Mouse (Mus musculus) adrenal gland, postnatal 4 days (tissue): ENCODE results near the gene Gm9903. TPM values are rescaled to one million over a fixed set of nuclear protein-coding genes. Genes with fewer than 3 reads are reported as not detected.
A peak's percentile ranks its signal among the peaks of the same experiment; 100 is the strongest.

ENCODE experiments used
- DNase-seq, 2 experiments: peaks; one replicate each; pipeline ENCODE4 v3.0.0; 2021 to 2022; ENCODE audit warnings: low spot score in 2 of 2, mixed read lengths in 2 of 2
- long read RNA-seq, 2 experiments: library from polyadenylated mRNA; stranded (forward); transcript quantifications; one replicate each; pipeline ENCODE4 v2.0.0; 2021
- total RNA-seq, 2 experiments: library from RNA; stranded (reverse); gene quantifications; 2 replicates each; pipeline ENCODE4 v1.2.3; 2021

Gm9903 gene
- 1 to 10 TPM in 1 of 2 experiments, under 1 TPM in 1; 0.56 to 1.1 TPM for total RNA-seq
- long read RNA-seq, experiment 1, partial matches to known transcripts = 0 of 1 reads
- long read RNA-seq, experiment 1, other reads (novel, unspliced or antisense) = 1 of 1 reads
- long read RNA-seq, experiment 2 = 0 reads

GRCm38 (mm10) chr5:33629301-33629987 is at the start of gene Gm9903, which contains the start of gene Fam53a:
TSS of gene Gm9903 (plus strand) at chr5:33629925.
TSS of gene Fam53a (minus strand) at chr5:33629635.
- DNase-seq = peak; percentile 100

DNA sequence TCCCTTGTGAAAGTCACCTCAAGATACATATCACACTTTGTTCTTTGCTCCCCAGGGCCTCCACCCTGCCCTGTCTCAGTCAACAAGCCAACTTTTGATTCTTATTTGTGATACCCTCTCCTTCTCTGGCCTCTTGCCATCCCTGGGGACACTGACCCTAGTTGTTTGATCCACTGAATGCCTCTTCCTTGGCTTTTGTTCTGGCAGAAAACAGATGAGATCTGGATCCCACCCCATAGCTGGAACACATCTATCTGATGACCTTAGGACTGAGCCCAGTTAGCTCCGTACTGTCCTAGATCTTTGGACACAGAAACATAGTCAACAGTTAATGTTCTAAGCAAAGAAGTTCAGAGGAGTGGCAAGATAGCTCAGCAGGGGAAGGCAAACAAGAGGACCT is 49.4 kb upstream of the Gm9903 start:
- DNase-seq = no peak

DNA sequence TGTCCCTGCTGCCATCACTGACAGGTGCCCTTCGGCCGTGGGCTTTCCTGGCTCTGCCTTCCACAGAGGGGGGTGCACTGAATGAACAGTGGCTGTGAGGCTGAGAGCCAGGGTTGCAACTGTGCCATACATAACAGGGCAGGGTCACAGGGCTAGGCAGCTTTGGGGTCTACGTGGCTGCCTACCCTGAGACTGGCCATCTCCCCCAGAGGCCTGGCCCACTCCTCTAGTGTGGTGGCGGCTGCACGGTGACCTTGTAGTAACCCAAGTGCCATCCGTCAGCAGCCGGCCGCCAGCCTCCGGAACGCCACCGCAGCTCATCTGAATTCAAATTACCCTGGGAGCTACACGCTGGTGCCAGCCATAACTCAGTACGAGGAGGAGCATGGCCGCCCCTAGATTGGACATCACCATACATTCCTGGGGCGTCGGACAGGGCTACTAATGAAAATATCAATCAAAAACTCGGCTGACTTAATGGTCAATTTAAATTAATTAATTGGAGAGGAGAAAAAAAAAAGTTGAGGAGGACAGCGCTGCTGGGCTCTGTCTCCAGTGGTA is 42.1 kb upstream of the Gm9903 start:
- DNase-seq = no peak

GRCm38 (mm10) chr5:33588066-33588465 is 41.7 kb upstream of the Gm9903 start:
- no peak for DNase-seq

GRCm38 (mm10) chr5:33589221-33589888 is 40.4 kb upstream of the Gm9903 start:
- DNase-seq = peak; percentile 33 to 48

- no peak for DNase-seq
These were observed 36.1 kb upstream of the Gm9903 start for GRCm38 (mm10) chr5:33593620-33594019.

- DNase-seq = no peak
These were observed 24.4 kb upstream of the Gm9903 start for GRCm38 (mm10) chr5:33605314-33605713.

GRCm38 (mm10) chr5:33606631-33607030 is 23.1 kb upstream of the Gm9903 start:
- no peak for DNase-seq

- no peak for DNase-seq
These were observed 22.3 kb upstream of the Gm9903 start for GRCm38 (mm10) chr5:33607434-33607833.

- DNase-seq = no peak
These were observed 20.5 kb upstream of the Gm9903 start for GRCm38 (mm10) chr5:33609226-33609625.

DNA sequence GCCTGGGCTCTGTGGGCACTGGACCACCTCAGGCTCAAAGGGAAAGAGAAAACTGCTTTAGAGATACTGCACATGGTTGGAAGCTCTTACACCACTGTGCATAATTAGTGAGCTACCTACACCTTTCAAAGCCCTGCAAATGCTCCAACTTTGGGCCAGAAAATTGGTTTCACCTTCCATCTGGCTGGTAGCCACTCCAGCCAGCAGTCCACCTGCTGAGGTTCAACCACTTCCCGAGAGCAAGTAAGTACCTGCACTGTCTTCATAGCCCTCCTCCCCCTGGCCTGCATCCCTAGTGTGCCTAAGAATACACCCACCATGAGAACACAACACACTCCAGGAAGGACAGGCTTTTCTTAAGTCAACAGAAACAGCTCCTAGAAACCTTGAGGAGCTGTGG is 17.9 kb upstream of the Gm9903 start:
- DNase-seq = no peak

DNA sequence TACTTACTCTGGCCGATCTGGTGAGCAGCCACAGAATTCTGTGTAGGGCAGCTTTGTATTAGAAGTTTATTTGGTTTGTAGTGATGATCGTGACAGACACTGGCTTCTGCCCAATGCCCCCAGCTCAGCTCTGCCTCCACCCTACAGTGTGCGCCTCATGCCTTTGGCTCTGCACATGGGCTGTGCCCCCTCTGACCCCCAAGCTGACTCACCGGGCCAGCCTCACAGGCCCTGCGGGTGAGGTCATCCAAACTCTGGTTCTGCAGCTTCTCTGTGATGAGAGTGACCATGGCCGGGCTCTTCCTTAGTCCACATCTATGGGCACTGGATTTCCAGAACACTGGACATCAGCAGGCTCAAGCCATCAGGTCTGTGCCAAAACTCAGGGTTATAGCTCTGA is 15.3 kb upstream of the Gm9903 start:
- DNase-seq = no peak

GRCm38 (mm10) chr5:33622671-33623070 is 7.1 kb upstream of the Gm9903 start:
- DNase-seq = no peak

GRCm38 (mm10) chr5:33623766-33624165 is 6.0 kb upstream of the Gm9903 start:
- DNase-seq = no peak

DNA sequence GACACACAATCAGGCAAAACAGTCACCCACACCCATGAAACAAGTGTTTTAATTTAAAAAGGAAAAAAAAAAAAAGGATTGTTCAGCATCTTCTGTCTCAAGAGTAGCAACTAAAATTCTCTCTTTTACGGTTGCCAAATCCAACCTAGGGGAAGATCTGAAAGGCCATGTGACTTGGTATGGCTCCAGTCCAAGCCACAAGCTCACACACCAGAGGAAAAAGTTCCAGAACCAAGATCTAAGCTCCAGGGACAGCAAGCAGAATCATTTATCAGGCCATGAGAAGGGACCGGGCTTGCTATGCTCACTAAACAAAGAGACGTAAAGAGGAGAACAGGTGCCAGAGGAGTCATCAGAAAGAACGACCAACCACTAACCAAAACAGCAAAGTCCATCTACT is 1.8 kb upstream of the Gm9903 start:
- no peak for DNase-seq

DNA sequence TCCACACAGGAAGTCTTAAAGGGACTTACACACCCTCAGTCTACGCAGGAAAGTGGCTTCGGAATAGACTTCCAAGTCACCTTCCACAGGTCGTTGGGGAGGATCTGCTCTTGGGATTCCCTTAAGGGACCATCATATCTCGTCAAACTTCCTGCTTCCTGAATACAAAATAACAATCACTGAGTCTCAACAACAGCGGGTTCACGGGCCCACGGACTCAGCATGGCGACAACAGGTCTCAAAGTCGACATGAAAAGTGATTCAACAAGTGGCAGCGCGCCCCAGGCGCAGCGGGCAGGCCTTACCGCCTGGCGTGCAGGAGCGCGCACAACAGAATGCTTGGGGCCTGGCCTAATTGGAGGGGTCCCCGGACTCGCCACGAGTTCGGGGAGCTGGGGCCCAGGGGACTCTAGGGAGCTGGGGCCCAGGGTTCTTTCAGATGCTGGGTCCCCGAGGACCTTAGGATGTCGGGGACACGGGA is 865 bp upstream of the Gm9903 start:
- peak; percentile 11 to 46 for DNase-seq

DNA sequence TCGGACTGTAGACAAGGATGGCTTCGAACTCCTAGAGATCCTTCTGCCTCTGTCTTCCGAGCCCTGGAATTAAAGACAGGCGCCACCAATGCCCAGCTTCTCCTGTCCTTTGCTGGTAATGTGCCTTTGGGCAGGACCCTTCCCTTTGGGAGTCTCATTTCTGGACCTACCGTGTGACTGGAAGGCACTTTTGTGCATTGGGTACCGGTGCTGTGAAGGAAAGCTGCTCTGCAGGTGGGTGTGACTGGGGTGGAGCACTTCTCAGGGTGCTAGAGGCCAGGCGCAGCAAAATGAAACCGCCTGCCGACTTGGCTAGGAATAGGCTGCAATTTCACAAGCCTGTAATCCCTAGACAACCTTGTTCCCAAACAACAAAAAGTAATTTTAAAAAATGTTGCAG is 336 bp downstream of the Gm9903 start:
- no peak for DNase-seq

GRCm38 (mm10) chr5:33630615-33631014 is 890 bp downstream of the Gm9903 start:
- DNase-seq = no peak

- DNase-seq = no peak
These were observed 2.8 kb downstream of the Gm9903 start for GRCm38 (mm10) chr5:33632526-33632925.

DNA sequence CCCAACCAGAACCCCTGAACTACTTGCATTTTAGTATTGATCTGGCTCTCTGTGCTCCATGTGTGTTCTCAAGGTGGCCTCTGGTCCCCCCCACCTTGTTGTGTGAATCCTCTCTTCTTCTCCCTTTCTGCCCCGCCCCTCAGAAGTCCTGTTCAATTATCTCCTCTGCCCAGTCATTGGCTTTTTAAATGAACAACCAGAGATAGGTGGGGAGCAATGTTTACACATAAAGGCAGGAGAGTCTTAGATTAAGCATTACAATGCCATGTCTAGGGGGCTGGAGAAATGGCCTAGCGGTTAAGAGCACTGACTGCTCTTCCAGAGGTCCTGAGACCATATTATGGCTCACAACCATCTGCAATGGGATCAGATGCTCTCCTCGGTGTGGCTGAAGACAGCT is 5.6 kb downstream of the Gm9903 start:
- no peak for DNase-seq

- no peak for DNase-seq
These were observed 8.1 kb downstream of the Gm9903 start for GRCm38 (mm10) chr5:33637606-33638350.
